Mouse (Mus musculus) midbrain, embryonic 12.5 days (tissue): ENCODE measurements around the gene Gm28036. TPM values are rescaled to one million over a fixed set of nuclear protein-coding genes. Genes with fewer than 3 reads are reported as not detected.

Source experiments
- ATAC-seq: fragments of 200-750 bp; cut with Nextera tagmentation; 2 replicates; pipeline ENCODE4 v1.8.0; 2017; ENCODE audit warnings: low read depth, moderate TSS enrichment, moderate library complexity; ENCODE audit not compliant: low FRiP score
- H3K27ac ChIP-seq: fragments of 300-500 bp; sonication (generic); replicated peaks from 2 replicates; pipeline ENCODE4 v1.5.1; 2016; ENCODE audit warnings: mild to moderate bottlenecking
- H3K27me3 ChIP-seq: fragments of 300-500 bp; sonication (generic); 2 replicates; pipeline ENCODE4 v1.6.1; 2016; ENCODE audit warnings: mild to moderate bottlenecking
- H3K36me3 ChIP-seq: fragments of 300-500 bp; sonication (generic); 2 replicates; pipeline ENCODE4 v1.6.1; 2016
- H3K4me1 ChIP-seq: fragments of 300-500 bp; sonication (generic); 2 replicates; pipeline ENCODE4 v1.6.1; 2016
- H3K4me2 ChIP-seq: fragments of 300-500 bp; sonication (generic); replicated peaks from 2 replicates; pipeline ENCODE4 v1.6.1; 2016; ENCODE audit warnings: mild to moderate bottlenecking, moderate library complexity
- H3K4me3 ChIP-seq: fragments of 300-500 bp; sonication (generic); 2 replicates; pipeline ENCODE4 v1.5.1; 2016; ENCODE audit warnings: mild to moderate bottlenecking
- H3K9ac ChIP-seq: fragments of 300-500 bp; sonication (generic); replicated peaks from 2 replicates; pipeline ENCODE4 v1.6.1; 2016; ENCODE audit warnings: mild to moderate bottlenecking, moderate library complexity
- H3K9me3 ChIP-seq: fragments of 300-500 bp; sonication (generic); 2 replicates; pipeline ENCODE4 v1.6.1; 2016; ENCODE audit warnings: mild to moderate bottlenecking
- WGBS: fragments of 180-500 bp; shearing (Covaris S2); methylation state at CpG from one replicate; pipeline ENCODE4 v1.1.7; 2016; 5-methylcytosine and 5-hydroxymethylcytosine counted together
- polyA plus RNA-seq: library from polyadenylated mRNA; unstranded; fragments of >200 nt; fragmentation: Nextera tagmentation; extraction: Ambion mirVana; gene quantifications from 2 replicates; pipeline ENCODE4 v1.2.1, GENCODE M21; 2016

Gm28036 gene
- polyA plus RNA-seq, 1 experiment from 2014 or later = 24.0 TPM

- H3K36me3 ChIP-seq = no peaks in the 10 kb centered on the region
- 94% methylated on average over 3 of the region's 3 CpGs for whole genome bisulfite sequencing
- H3K27ac ChIP-seq = no peak overlapping the region
Observed at GRCm38 (mm10) chr2:156039390-156039789, 87.5 kb downstream of the Gm28036 start.

GRCm38 (mm10) chr2:156025482-156025881 is 101.4 kb downstream of the Gm28036 start:
- Histone ChIP-seq H3K4me2 (no peak overlapping the region), H3K27ac (no peak overlapping the region), H3K4me3 (no peak overlapping the region), H3K9ac (no peak overlapping the region), H3K27me3 (no peaks in the 10 kb centered on the region), H3K9me3 (no peaks in the 10 kb centered on the region), H3K36me3 (no peaks in the 10 kb centered on the region), H3K4me1 (no peaks in the 10 kb centered on the region)
- ATAC-seq = no peak

More at GRCm38 (mm10) chr2:156039390-156039789, 87.5 kb downstream of the Gm28036 start:
- H3K4me2 ChIP-seq = no peak overlapping the region
- H3K27me3 ChIP-seq = no peaks in the 10 kb centered on the region
- H3K9ac ChIP-seq = no peak overlapping the region
- H3K9me3 ChIP-seq = no peaks in the 10 kb centered on the region
- H3K4me3 ChIP-seq = no peak overlapping the region
- H3K4me1 ChIP-seq = no peaks in the 10 kb centered on the region
- ATAC-seq = no peak

Other genes starting within 250 kb of the Gm28036 start
- gene Uqcc1, start 196.8 kb downstream of the Gm28036 start, polyA plus RNA-seq = 73.7 and 87.6 TPM in 2 replicates
- gene Gm15557, start 186.4 kb downstream of the Gm28036 start, polyA plus RNA-seq = not detected in 2 replicates
- gene Gdf5, start 181.7 kb downstream of the Gm28036 start, polyA plus RNA-seq = 0.59 and 1.0 TPM in 2 replicates
- 26.3 and 27.3 TPM in 2 replicates for gene Cep250, start 170.6 kb downstream of the Gm28036 start, polyA plus RNA-seq
- gene 6430550D23Rik, start 119.1 kb downstream of the Gm28036 start, polyA plus RNA-seq = 1.2 and 1.9 TPM in 2 replicates
- gene Ergic3, start 119.0 kb downstream of the Gm28036 start, polyA plus RNA-seq = 220 and 236 TPM in 2 replicates
- not detected in 2 replicates for gene Fer1l4, start 74.1 kb downstream of the Gm28036 start, polyA plus RNA-seq
- gene Spag4, start 61.9 kb downstream of the Gm28036 start, polyA plus RNA-seq = 8.6 and 8.9 TPM in 2 replicates
- gene Cpne1, start 15.1 kb downstream of the Gm28036 start, polyA plus RNA-seq = 53.2 and 55.5 TPM in 2 replicates
- 47.4 and 49.5 TPM in 2 replicates for gene Rbm12, start 15.1 kb downstream of the Gm28036 start, polyA plus RNA-seq
- 422 and 434 TPM in 2 replicates for gene Romo1, start 16.9 kb upstream of the Gm28036 start, polyA plus RNA-seq
- gene Nfs1, start 17.1 kb upstream of the Gm28036 start, polyA plus RNA-seq = 32.1 and 32.7 TPM in 2 replicates
- 697 and 698 TPM in 2 replicates for gene Rbm39, start 53.1 kb upstream of the Gm28036 start, polyA plus RNA-seq
- gene Phf20, start 69.4 kb upstream of the Gm28036 start, polyA plus RNA-seq = 91.8 and 96.6 TPM in 2 replicates
- gene Cnbd2, start 185.2 kb upstream of the Gm28036 start, polyA plus RNA-seq = 5.9 and 6.3 TPM in 2 replicates
- gene Scand1, start 185.6 kb upstream of the Gm28036 start, polyA plus RNA-seq = 119 and 122 TPM in 2 replicates